Mouse (Mus musculus) right cerebral cortex, postnatal 25 days (tissue): Measurements from ENCODE around the gene Pcx.
A peak's percentile ranks its signal among the peaks of the same experiment; 100 is the strongest.

Source experiments
- DNase-seq: peaks from one replicate; pipeline ENCODE4 v3.0.0; 2022

Gene Pcx

DNA sequence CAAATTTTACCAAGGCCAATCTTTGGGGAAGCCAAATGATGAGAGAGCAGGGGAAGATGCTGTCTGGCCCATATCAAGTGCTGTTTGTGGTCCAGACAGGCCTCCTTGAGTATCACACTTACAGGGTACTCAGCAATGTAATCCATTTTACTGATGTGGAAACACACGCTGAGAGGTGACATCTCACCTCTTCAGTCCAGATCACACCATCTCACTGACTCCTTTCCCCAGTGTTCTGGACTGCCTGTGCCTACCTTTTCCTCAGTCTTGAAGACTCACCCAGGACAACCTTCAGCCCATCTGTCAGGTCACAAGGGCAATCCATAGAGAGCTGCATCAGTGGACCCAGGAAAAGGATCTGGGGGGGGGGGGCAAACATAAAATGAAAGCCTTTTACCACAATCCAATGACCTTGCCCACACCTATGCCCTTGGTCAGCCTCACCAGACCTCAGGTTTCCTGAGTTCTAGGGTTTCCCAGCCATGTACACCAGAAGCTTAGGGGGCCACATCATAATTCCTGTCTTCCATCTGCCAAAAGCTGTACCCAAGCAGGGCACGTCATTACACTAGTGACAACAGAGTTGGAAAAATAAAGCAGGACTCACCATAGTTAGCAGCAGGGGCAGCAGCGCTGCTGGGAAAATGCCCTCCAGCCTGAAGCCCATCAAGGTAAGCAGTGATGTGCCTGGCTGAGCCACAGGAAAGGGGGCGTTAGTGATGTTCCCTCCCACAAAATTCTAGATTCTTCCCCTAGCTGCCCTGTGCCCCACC, 114.3 kb downstream of the Pcx start:
- no peak for DNase-seq

DNA sequence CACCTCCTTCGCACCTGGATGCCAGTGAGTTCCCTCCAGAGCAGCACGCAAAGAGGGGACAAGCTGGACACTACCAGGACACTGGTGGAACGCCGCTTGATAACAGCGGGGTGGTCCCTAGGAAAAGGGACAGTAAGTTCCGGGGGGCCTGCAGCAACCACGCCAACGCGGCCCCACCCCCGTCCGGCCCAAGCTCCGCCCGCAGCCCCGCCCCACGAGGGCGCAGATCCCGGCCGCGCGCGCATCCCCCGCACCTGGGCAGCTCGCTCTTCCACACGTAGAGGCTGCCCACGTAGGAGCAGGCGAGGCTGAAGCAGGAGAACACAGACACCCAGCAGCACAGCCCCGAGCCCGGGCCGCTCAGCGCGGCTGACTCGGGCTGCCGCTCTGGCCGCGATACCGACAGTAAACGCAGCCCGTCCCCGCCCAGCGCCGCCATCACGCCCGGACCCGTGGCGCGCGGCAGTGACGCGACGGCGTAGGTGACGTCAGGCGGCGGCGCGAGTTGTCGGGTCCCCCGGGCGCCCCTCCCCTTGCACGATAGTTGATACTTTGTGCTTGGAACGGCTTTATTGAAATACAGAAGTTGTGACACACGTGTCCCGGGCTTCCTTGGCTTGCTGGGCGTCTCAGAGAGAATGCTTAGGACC, 115.0 kb downstream of the Pcx start, which contains the start of gene Rce1:
Gene Rce1 (minus strand): TSS at position 463 of the 650 bp plus-strand sequence.
- DNase-seq = peak; percentile 93

DNA sequence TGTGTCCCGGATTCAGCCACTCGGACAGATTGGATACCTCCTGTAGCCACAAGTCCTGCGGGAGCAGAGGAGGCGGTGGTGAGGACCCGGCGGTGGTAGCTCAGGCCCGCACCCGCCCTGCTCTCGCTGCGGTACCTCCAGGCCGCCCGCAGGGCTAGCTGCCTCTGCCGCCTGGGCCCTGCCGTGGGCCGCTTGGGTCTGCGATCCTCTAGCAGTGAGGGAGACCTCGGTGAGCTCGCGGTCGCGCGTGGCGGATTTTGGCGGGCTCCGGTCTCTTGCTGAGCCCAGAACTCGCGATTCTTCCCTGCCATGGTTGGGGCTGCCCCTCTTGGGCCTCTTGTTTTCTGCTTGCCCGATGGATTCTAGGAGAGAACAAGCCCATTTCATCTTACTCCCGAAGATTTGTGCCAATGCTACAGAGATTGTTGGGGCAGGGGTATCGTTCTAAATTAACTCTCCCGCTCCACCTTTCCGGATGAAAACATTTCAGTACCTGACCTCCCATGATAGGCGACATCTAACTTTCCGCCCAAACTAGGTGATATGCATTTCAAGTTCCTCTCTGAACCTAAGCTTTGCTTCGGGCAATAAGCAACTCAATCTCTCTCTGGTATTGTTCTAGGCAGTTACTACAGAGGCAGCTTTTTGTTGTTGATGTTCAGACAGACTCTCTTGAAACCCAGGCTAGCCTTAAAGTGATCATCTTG, 115.7 kb downstream of the Pcx start:
- no peak for DNase-seq

DNA sequence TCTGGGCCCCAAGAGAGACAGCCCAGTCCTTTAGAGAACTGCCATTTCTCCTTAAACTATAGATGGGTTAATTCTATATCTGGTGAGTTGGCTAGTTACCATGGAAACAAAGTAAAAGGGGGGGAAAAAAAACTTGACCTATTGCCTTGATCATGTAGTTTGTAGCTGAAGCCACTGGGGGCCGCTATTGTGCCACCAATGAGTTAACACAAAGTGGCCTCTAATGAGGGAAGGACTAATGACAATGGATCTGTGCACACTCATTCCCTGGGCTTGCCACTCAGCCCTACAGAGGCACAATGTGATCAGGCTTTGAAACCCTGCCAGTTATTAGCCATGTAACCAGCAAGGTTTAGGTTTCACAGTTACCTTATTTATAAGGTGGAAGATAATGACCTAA, 118.5 kb downstream of the Pcx start:
- peak; percentile 62 for DNase-seq

DNA sequence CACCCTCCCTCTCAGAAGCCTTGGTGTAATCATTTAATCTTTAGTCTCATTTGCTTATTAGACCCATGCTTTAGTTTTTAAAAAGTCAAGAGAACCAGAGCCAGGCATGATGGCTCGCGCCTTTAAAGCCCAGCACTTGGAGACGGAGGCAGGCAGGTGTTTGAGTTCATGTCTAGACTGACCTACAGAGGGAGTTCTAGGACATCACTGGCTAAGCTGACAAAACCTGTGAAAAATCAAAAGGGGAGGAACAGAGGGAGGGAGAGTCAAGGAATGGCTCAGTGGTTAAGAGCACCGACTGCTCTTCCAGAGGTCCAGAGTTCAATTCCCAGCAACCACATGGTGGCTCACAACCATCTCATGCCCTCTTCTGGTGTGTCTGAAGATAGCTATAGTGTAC, 125.7 kb downstream of the Pcx start:
- DNase-seq = no peak

DNA sequence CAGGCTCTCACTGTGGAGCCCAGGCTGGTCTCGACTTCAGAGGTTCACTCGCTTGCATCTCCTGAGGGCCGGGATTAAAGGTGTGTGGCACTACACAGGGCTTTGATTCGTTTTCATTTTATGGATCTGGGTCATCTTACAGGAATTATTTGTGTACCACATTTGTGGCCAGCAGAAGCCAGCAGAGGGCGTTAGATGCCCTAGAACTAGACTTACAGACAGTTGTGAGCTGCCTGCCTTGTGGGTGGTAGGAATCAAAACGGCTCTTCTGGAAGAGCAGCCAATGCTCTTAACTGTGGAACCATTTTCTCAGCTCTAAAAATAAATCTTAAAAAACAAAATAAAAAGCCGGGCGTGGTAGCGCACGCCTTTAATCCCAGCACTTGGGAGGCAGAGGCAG, 134.0 kb downstream of the Pcx start:
- DNase-seq = peak; percentile 72

DNA sequence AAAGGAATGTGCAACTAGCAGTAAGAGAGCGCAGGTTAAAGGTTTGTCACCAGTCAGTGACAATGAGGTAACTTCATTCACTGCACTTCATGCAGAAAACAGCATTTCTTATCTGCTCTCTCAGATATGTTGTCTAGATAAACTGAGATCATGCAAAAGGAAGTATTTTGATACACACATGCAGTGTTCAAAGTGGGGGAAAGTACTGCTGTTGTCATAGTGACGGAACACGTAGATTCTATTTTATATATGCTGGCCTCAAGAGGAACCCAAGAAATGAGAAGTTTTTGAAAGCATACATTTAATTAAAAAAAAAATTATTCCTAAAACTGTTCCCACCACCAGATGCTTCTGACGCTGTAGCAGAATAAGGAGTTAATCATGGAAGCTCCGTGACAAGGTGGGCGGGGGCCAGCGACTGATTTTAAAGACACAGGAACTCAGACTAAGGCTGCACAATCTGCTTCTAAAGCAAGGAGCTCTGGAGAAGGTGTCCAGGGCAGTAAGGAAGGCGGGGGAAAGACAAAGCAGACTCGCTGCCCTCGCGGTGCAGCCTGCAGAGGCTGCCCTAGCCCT, 136.7 kb downstream of the Pcx start:
- DNase-seq = peak; percentile 70

DNA sequence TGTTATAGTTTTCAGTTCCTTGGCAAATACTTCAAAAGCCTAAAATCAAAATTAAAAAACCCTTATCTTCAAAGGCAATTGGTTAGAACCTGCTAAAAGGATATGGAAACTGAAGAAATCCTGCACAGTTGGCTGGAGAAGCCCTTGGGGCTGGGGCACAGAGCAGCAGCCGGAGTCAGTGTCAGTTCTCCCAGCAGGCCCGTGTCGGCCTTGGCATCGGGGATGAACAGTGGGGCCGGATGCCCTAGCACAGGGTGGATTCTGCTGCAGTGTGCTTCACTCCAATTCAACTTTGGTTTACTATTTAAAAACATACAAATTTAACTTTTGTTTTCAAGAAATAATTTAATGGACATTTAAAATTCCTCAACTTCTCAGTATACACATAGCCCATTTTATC, 147.9 kb downstream of the Pcx start:
- DNase-seq = no peak

DNA sequence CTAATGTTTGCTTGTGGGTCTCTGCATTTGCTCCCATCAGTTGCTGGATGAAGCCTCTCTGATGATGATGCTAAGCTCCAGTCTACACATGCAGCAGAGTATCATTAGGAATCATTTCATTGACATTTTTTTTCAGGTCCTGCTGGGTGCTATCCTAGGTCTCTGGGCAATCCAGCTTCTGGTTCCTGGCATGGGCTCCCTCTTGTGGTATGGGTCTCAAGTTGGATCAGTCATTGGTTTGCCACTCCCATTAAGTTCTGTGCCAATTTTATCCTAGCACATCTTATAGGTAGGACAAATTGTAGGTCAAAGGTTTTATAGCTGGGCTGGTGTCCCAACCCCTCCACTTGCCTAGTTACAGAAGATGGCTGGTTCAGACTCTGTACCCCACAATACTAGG, 156.5 kb downstream of the Pcx start:
- no peak for DNase-seq

DNA sequence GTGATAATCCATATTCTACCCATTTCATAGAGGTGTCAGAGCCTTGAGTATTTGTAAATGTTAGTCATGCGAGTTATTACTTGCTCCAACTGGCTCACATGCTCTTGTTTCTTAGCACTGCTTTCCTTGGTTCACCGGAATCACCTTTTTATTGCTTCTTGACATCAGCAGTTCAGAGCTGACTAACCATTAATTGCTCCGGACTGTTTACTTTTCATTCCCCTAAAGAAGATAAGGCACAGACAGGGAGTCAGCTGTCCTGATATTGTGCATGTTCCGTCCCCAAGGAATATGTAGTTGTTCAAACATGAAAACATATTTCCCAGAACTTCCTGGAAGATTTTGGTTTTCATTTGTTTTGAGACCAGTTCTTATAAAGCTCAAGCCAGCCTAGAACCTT, 160.5 kb downstream of the Pcx start:
- DNase-seq = no peak
